Mouse (Mus musculus): ENCODE results near the gene Nr6a1.

GRCm38 (mm10) chr2:38697128-38698120 lies 230.1 kb downstream of the Nr6a1 start:
- no peak for TF ChIP-seq CTCF (IDR thresholded peaks at IDR 0.05; ENCODE audit: borderline replicate concordance, control insufficient read depth, extremely low read depth, insufficient read depth, low read length, poor library complexity)
- TF ChIP-seq POLR2A (IDR thresholded peaks at IDR 0.05; ENCODE audit: control insufficient read depth, extremely low read depth, insufficient read depth, low read length, poor library complexity) = no peak
